Mouse (Mus musculus) liver, embryonic 11.5 days (tissue): ENCODE results near the gene Rarb. TPM values are rescaled to one million over a fixed set of nuclear protein-coding genes. Genes with fewer than 3 reads are reported as not detected.

Experiments used
- ATAC-seq: fragments of 200-750 bp; cut with Nextera tagmentation; replicated peaks from 2 replicates; pipeline ENCODE4 v1.8.0; 2017; ENCODE audit warnings: moderate number of reproducible peaks, mild to moderate bottlenecking, moderate TSS enrichment, moderate library complexity; ENCODE audit not compliant: low FRiP score
- DNase-seq: peaks from one replicate; pipeline ENCODE4 v3.0.0-alpha.2; 2017; ENCODE audit warnings: low spot score
- H3K27ac ChIP-seq: fragments of 300-500 bp; sonication (generic); 2 replicates; pipeline ENCODE4 v1.5.1; 2014; ENCODE audit warnings: mild to moderate bottlenecking, low read depth, low read length, control low read depth
- H3K27me3 ChIP-seq: fragments of 300-500 bp; sonication (generic); replicated peaks from 2 replicates; pipeline ENCODE4 v1.6.1; 2014; ENCODE audit warnings: low read length, mixed read lengths; ENCODE audit not compliant: control insufficient read depth, insufficient read depth
- H3K36me3 ChIP-seq: fragments of 300-500 bp; sonication (generic); 2 replicates; pipeline ENCODE4 v1.6.1; 2014; ENCODE audit warnings: mild to moderate bottlenecking, low read length, moderate library complexity, mixed read lengths; ENCODE audit not compliant: control insufficient read depth, insufficient read depth
- H3K4me1 ChIP-seq: fragments of 300-500 bp; sonication (generic); replicated peaks from 2 replicates; pipeline ENCODE4 v1.6.1; 2014; ENCODE audit warnings: low read length, mixed read lengths; ENCODE audit not compliant: control insufficient read depth, insufficient read depth
- H3K4me2 ChIP-seq: fragments of 300-500 bp; sonication (generic); 2 replicates; pipeline ENCODE4 v1.6.1; 2014; ENCODE audit warnings: mild to moderate bottlenecking, control low read depth, moderate library complexity
- H3K4me3 ChIP-seq: fragments of 300-500 bp; sonication (generic); 2 replicates; pipeline ENCODE4 v1.5.1; 2014; ENCODE audit warnings: low read depth, low read length, control low read depth
- H3K9ac ChIP-seq: fragments of 300-500 bp; sonication (generic); 2 replicates; pipeline ENCODE4 v1.6.1; 2014; ENCODE audit warnings: low read depth, low read length, control low read depth
- H3K9me3 ChIP-seq: fragments of 300-500 bp; sonication (generic); 2 replicates; pipeline ENCODE4 v1.6.1; 2016; ENCODE audit warnings: low read length, inconsistent platforms, mixed read lengths; ENCODE audit not compliant: control insufficient read depth
- WGBS: fragments of 180-500 bp; shearing (Covaris S2); extraction: QIAGEN DNeasy Blood & Tissue Kit; methylation state at CpG from one replicate; pipeline ENCODE4 v1.1.7; 2014; 5-methylcytosine and 5-hydroxymethylcytosine counted together
- polyA plus RNA-seq: library from polyadenylated mRNA; unstranded; fragments of >200 nt; fragmentation: Nextera tagmentation; extraction: Ambion mirVana; gene quantifications from 2 replicates; pipeline ENCODE4 v1.2.1, GENCODE M21; 2014

Rarb gene
- polyA plus RNA-seq, 1 experiment from 2014 or later, result 15.2 TPM

DNA sequence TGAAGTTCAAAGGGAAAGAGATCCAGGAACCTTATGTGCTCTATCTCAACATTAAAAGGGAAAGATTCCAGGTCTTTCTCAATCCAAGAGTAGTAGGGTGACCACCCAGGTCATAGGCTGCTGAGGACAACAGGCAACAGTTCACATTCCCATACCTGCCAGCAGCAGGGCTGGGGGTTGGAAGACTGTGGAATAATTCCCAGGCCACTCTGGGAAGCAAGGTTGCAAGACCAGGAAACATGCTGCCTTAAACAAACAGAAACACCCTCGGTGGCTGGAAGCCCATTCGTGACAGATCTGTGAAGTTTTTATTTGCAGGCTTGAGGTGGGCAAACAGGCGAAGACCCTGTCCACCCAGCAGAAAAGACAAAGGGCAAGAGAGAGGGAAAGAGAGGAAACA lies 303.2 kb downstream of the Rarb start:
- Histone ChIP-seq H3K27ac (no peak overlapping the region), H3K4me3 (no peak overlapping the region), H3K9ac (no peak overlapping the region), H3K4me1 (no peaks in the 10 kb centered on the region), H3K4me2 (no peak overlapping the region), H3K9me3 (no peaks in the 10 kb centered on the region), H3K27me3 (no peaks in the 10 kb centered on the region), H3K36me3 (no peaks in the 10 kb centered on the region)
- WGBS, result 42% methylated on average over 3 of the region's 3 CpGs
- ATAC-seq (no peak), DNase-seq (no peak)

DNA sequence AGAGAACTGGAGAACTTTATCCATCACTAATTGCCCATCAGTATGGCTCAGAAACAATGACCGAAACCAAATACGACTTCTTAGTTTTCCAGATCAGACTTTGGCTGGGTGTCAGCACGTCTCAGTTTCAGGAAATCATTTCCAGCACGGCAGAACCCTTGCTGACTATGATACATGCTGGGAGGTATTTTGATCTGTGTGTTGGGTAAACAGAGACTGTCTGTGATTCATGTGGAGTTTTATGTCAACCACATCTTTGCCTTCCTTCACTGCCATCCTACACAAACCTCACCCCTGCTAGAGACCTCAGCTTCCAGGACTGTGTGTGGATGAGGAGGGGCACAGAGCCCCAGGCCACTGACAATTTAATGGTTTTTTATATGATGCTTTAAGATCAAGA lies 308.4 kb downstream of the Rarb start:
- Histone ChIP-seq H3K36me3 (peaks cover 2% of the 10 kb centered on the region; the same call in 1 of the 2 replicates), H3K4me1 (no peaks in the 10 kb centered on the region), H3K9ac (no peak overlapping the region), H3K27ac (no peak overlapping the region), H3K4me2 (no peak overlapping the region), H3K9me3 (no peaks in the 10 kb centered on the region), H3K27me3 (no peaks in the 10 kb centered on the region), H3K4me3 (no peak overlapping the region)
- DNase-seq (no peak), ATAC-seq (no peak)
- 73% methylated on average over 4 of the region's 4 CpGs for WGBS

DNA sequence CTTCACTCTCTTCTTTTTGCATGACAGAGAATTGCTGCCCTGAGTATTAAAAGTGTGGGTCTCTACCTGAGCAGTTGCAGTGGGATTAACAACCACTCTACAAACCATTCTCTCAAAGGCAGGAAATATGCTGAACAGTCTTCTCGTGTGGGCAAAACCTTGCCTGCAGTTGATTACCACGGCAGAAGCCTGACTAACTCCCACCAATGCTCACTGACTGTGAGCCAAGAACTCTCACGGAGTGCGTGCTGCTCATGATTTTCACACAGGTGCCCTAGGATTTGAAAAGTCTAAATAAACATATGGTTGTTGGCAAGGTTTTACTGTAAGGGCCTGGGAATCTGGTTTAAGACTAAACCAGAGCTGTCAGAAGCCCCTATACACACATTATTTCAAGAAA lies 309.1 kb downstream of the Rarb start:
- H3K4me1 ChIP-seq, result no peaks in the 10 kb centered on the region
- no peaks in the 10 kb centered on the region for H3K9me3 ChIP-seq
- no peaks in the 10 kb centered on the region for H3K27me3 ChIP-seq
- H3K27ac ChIP-seq, result no peak overlapping the region
- no peak overlapping the region for H3K9ac ChIP-seq
- H3K4me3 ChIP-seq, result no peak overlapping the region
- DNase-seq (no peak), ATAC-seq (no peak)
- 72% methylated on average over 4 of the region's 4 CpGs for WGBS
- H3K4me2 ChIP-seq, result no peak overlapping the region
- H3K36me3 ChIP-seq, result peaks cover 2% of the 10 kb centered on the region; the same call in 1 of the 2 replicates

DNA sequence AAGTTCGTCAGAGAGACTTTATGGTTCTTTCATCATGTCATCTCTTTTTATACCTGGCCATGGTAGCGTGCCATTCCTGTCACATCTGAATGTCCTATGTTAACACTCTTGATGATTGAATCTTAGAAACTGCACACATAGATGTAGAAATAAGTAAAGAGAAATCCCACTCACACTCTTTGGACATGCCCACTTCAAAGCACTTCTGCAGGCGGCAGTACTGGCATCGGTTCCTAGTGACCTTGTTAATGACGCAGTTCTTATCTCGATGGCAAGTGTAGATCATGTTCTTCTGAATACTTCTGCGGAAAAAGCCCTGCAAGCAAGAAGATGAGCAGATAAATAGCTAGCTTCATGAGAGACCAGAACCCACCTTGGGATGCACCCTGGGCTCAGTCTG lies 310.2 kb downstream of the Rarb start:
- no peak for DNase-seq
- no peaks in the 10 kb centered on the region for H3K9me3 ChIP-seq
- no peak for ATAC-seq
- WGBS, result 85% methylated on average over 7 of the region's 7 CpGs
- H3K9ac ChIP-seq, result no peak overlapping the region
- H3K27ac ChIP-seq, result no peak overlapping the region
- no peak overlapping the region for H3K4me2 ChIP-seq
- peaks cover 2% of the 10 kb centered on the region; the same call in 1 of the 2 replicates for H3K36me3 ChIP-seq
- H3K27me3 ChIP-seq, result no peaks in the 10 kb centered on the region
- H3K4me1 ChIP-seq, result no peaks in the 10 kb centered on the region
- no peak overlapping the region for H3K4me3 ChIP-seq

DNA sequence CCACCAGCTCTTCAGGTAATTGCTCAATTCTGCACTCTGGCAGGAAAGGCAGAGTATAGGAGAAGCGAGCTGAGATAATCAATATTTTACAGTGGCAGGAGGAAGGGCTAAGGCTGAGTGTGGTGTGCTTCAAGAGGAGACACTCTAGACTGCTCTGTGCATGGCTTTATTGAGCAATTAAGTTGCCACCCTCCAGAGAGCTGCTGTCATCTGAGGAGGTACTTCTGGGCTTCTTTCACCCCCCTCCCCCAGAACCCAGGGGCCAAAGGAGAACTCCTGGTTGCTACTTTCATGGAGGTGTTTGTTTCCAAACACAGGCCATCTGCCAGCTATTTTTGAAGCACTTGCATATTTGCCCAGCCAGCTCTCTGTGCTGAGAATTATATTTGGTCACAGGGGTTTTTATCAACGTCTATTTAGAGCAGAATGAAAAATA lies 321.7 kb downstream of the Rarb start:
- no peaks in the 10 kb centered on the region for H3K4me1 ChIP-seq
- no peak overlapping the region for H3K4me3 ChIP-seq
- H3K27me3 ChIP-seq, result no peaks in the 10 kb centered on the region
- H3K9me3 ChIP-seq, result no peaks in the 10 kb centered on the region
- no peak overlapping the region for H3K27ac ChIP-seq
- no peaks in the 10 kb centered on the region for H3K36me3 ChIP-seq
- H3K4me2 ChIP-seq, result no peak overlapping the region
- no peak overlapping the region for H3K9ac ChIP-seq
- WGBS, result 55% methylated on average over 2 of the region's 2 CpGs
- DNase-seq, result peak; percentile 27
- ATAC-seq, result no peak

DNA sequence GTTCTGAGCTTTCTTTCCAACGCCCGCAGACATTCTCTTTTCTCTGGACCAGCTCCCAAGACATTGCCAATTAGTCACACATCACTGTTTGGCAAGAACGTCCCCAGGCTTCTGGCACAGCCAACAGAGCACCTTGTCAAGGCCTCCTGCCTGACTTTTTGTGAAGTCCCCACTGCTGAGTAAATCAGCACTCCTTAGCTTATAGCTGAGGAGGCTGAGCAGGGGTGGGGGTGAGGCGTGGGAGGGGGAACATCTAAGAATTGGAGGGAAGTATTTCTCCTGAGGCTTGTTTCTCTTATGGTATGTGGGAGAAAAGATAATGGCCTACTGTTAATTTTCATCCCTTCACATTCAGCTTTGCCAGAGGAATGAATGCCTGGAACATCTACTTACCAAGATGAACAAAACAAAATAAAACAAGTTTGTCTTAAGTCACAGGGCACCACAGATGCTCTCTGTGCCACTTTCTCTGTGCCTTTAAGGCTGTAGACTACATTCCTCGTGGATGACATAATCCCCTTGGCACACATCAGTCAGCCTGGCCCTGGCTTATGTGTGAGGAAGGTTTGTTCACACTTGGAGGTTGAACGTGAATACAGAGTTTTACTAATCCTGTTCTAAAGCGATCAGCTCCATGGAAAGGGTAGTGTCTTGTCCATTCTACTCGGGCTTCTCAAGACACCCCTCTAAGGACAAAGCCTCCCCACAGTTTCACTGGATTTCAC lies 335.1 kb downstream of the Rarb start:
- H3K27me3 ChIP-seq, result no peaks in the 10 kb centered on the region
- H3K4me3 ChIP-seq, result no peak overlapping the region
- no peak overlapping the region for H3K4me2 ChIP-seq
- H3K9ac ChIP-seq, result no peak overlapping the region
- no peak overlapping the region for H3K27ac ChIP-seq
- DNase-seq (peak; percentile 22), ATAC-seq (no peak)
- no peaks in the 10 kb centered on the region for H3K4me1 ChIP-seq
- no peaks in the 10 kb centered on the region for H3K36me3 ChIP-seq
- 71% methylated on average over 8 of the region's 8 CpGs for WGBS
- no peaks in the 10 kb centered on the region for H3K9me3 ChIP-seq

DNA sequence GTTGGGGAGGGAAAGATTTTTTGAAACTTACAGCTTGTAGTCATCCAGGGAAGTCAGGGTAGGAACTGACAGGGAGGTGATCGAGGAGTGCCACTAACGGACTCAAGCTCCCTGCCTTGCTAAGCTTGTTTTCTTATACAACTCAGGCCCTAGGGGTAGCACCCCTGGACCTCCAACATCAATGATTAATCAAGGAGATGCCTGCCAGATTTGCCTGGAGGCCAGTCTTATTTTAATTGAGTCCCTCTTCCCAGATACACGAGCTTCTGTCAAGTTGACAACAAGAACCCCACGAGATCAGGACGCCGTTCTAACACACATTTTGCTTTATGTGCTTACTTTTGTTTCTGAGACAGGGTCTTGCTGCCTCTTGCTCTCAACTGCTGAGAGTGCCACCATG lies 338.3 kb downstream of the Rarb start:
- WGBS, result 70% methylated on average over 6 of the region's 6 CpGs
- H3K9me3 ChIP-seq, result no peaks in the 10 kb centered on the region
- no peak overlapping the region for H3K4me3 ChIP-seq
- no peaks in the 10 kb centered on the region for H3K4me1 ChIP-seq
- no peak overlapping the region for H3K27ac ChIP-seq
- ATAC-seq (no peak), DNase-seq (peak; percentile 14)
- H3K36me3 ChIP-seq, result no peaks in the 10 kb centered on the region
- H3K4me2 ChIP-seq, result no peak overlapping the region
- no peak overlapping the region for H3K9ac ChIP-seq
- no peaks in the 10 kb centered on the region for H3K27me3 ChIP-seq

DNA sequence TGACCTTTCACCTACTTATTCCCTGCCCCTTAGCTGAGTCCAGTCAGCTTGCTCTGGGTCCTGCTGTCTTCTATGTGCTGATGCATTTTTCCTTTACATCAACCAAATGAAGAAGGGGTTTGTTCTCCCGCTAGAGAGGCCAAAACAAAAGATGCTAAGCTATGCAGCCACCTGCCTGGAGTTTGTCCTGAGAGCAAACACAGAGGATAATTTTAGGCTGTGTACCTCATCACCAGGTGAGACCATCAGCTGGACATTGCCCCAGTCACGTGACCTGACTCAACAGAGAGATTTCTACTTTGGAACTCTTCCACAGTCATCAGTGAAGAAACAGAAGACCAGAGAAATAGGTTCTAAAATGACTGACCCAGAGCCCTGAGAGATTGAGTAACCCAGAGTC lies 339.4 kb downstream of the Rarb start:
- Histone ChIP-seq H3K9me3 (no peaks in the 10 kb centered on the region), H3K9ac (no peak overlapping the region), H3K4me1 (no peaks in the 10 kb centered on the region), H3K4me3 (no peak overlapping the region), H3K4me2 (no peak overlapping the region), H3K27ac (no peak overlapping the region), H3K36me3 (no peaks in the 10 kb centered on the region), H3K27me3 (no peaks in the 10 kb centered on the region)
- DNase-seq (peak; percentile 17), ATAC-seq (no peak)
- WGBS, result 73% methylated on average over 2 of the region's 2 CpGs

DNA sequence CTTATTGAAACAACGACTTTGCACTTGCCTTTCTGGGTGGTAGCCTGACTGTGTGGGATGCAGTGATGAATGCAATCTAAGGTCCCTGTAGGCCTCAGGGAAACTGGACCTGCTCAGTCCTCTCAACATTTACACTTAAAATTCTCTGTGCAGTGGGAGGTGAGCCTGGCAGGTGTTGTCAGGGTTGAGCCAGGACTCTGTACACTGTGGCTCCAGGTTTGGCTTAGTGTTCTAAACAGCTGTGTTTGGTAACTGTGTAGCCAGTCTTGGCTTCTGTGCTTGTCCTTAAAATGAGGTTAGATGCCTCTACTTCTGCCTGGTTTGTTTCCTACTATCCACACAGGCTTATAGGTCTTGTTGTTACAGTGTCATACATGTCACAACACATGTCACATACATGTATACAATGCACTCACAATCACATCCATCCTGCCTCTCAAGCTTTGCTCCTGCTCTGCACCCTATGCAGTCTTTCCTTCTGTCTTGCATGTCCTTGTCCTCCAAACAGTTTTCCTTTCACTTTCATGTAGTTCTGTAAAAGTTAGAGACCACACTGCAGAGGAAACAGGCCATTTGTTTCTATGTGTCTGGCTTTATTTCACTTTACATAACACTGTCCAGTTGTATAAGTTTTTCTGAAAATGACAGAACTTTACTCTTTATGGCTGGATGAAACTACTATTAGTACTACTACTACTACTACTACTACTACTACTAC lies 340.2 kb downstream of the Rarb start:
- no peak for ATAC-seq

More for the DNA sequence above, 340.2 kb downstream of the Rarb start:
- H3K27me3 ChIP-seq, result no peaks in the 10 kb centered on the region
- WGBS, result 83% methylated on average over 1 of the region's 1 CpGs
- no peak overlapping the region for H3K4me3 ChIP-seq
- no peaks in the 10 kb centered on the region for H3K36me3 ChIP-seq
- H3K27ac ChIP-seq, result no peak overlapping the region
- H3K9ac ChIP-seq, result no peak overlapping the region
- H3K9me3 ChIP-seq, result no peaks in the 10 kb centered on the region
- H3K4me2 ChIP-seq, result no peak overlapping the region
- peak; percentile 4 for DNase-seq
- no peaks in the 10 kb centered on the region for H3K4me1 ChIP-seq
